Mouse (Mus musculus) forebrain, postnatal 0 days (tissue): ENCODE measurements around the gene Ccna1. TPM values are rescaled to one million over a fixed set of nuclear protein-coding genes. Genes with fewer than 3 reads are reported as not detected.

Experiments
- ATAC-seq: fragments of 200-750 bp; cut with Nextera tagmentation; 2 replicates; pipeline ENCODE4 v1.8.0; 2017; ENCODE audit warnings: mild to moderate bottlenecking, moderate library complexity
- DNase-seq: peaks from one replicate; pipeline ENCODE4 v3.0.0-alpha.2; 2015
- H3K27ac ChIP-seq: fragments of 300-500 bp; sonication (generic); 2 replicates; pipeline ENCODE4 v1.5.1; 2014; ENCODE audit warnings: low read depth, mild to moderate bottlenecking, antibody characterized with exemption, low read length, moderate library complexity, mixed read lengths
- H3K27me3 ChIP-seq: fragments of 300-500 bp; sonication (generic); 2 replicates; pipeline ENCODE4 v1.6.1; 2014; ENCODE audit warnings: mild to moderate bottlenecking, low read length, mixed read lengths; ENCODE audit not compliant: insufficient read depth
- H3K36me3 ChIP-seq: fragments of 300-500 bp; sonication (generic); 2 replicates; pipeline ENCODE4 v1.6.1; 2014; ENCODE audit warnings: mild to moderate bottlenecking, moderate library complexity; ENCODE audit not compliant: insufficient read depth
- H3K4me1 ChIP-seq: fragments of 300-500 bp; sonication (generic); 2 replicates; pipeline ENCODE4 v1.6.1; 2014; ENCODE audit warnings: antibody characterized with exemption; ENCODE audit not compliant: insufficient read depth
- H3K4me2 ChIP-seq: fragments of 300-500 bp; sonication (generic); 2 replicates; pipeline ENCODE4 v1.6.1; 2014; ENCODE audit warnings: low read depth, mild to moderate bottlenecking, moderate library complexity
- H3K4me3 ChIP-seq: fragments of 300-500 bp; sonication (generic); 2 replicates; pipeline ENCODE4 v1.5.1; 2014; ENCODE audit warnings: low read depth, low read length, mixed read lengths
- H3K9ac ChIP-seq: fragments of 300-500 bp; sonication (generic); 2 replicates; pipeline ENCODE4 v1.6.1; 2014; ENCODE audit warnings: mild to moderate bottlenecking
- H3K9me3 ChIP-seq: fragments of 300-500 bp; sonication (generic); 2 replicates; pipeline ENCODE4 v1.6.1; 2016; ENCODE audit warnings: low read length
- CTCF ChIP-seq: sonication (generic); IDR thresholded peaks from 2 replicates; pipeline ENCODE4 v1.5.1; 2016; ENCODE audit warnings: antibody characterized with exemption, control low read depth, low read depth
- WGBS: fragments of 180-500 bp; shearing (Covaris S2); extraction: QIAGEN DNeasy Blood & Tissue Kit; methylation state at CpG from one replicate; pipeline ENCODE4 v1.1.7; 2014; 5-methylcytosine and 5-hydroxymethylcytosine counted together
- polyA plus RNA-seq: library from polyadenylated mRNA; unstranded; fragments of >200 nt; fragmentation: Nextera tagmentation; extraction: Ambion mirVana; gene quantifications from 2 replicates; pipeline ENCODE4 v1.2.1, GENCODE M21; 2015
- total RNA-seq: library from RNA; depleted of rRNA; stranded (reverse); fragments of >200 nt; gene quantifications from 2 replicates; pipeline ENCODE4 v1.2.3, GENCODE M21; 2014; rRNA removed

Ccna1 gene
- total RNA-seq (2.2 and 3.1 TPM in 2 replicates), polyA plus RNA-seq (4.3 and 5.6 TPM in 2 replicates)

DNA sequence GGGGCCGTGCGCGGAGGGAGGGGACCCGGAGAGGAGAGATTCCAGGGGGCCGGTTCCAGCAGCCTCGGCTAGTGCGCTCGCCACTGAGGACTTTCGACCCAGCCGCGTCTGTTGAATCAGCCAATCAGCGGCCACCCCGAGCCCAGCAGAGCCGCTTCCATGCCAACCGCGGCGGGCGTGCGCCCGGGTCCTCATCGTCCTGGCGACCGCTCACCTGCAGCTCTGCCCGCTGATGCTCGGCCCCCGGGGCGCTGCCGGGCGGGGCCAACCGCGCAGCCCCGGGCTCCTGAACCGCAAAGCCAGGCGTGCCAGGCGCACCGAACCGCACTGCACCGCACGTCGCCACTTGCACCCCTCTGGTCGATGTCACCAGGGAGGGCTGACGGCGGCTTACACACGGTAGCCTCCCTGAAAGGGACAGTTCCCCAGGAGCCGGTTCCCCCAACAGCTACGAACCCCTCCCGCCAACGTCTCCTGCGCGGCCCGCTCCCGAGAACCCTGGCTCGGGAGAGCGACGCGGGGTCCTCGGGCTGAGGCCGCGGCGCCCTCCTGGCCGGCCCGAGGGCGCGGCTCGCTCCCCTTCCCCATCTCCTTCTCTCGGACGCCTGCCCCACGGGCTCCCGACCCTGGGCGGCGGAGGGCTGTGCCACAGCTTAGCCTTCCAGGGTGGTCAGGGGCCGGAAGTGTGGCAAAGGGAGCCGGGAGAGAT, at the start of gene Ccna1:
Gene Ccna1 (minus strand): TSS at position 464 of the 709 bp plus-strand sequence.
- H3K4me2 ChIP-seq = peak within 1 kb of the TSS; percentile 99
- ATAC-seq (peak; percentile 95), DNase-seq (peak; percentile 79)
- H3K27me3 ChIP-seq = no peaks in the 10 kb centered on the region
- no peaks in the 10 kb centered on the region for H3K36me3 ChIP-seq
- peaks cover 8% of the 10 kb centered on the region; the same call in 1 of the 2 replicates for H3K4me1 ChIP-seq
- TF ChIP-seq CTCF = no peak
- H3K9ac ChIP-seq = peak within 1 kb of the TSS; percentile 65
- under 1% methylated on average over 71 of the region's 73 CpGs for WGBS
- H3K9me3 ChIP-seq = no peaks in the 10 kb centered on the region
- H3K27ac ChIP-seq = no peak within 1 kb of the TSS
- H3K4me3 ChIP-seq = peak within 1 kb of the TSS; percentile 63

GRCm38 (mm10) chr3:55101092-55101491, 45.8 kb upstream of the Ccna1 start:
- Histone ChIP-seq H3K4me3 (no peak overlapping the region), H3K27me3 (no peaks in the 10 kb centered on the region), H3K9me3 (no peaks in the 10 kb centered on the region), H3K9ac (no peak overlapping the region), H3K27ac (no peak overlapping the region), H3K4me2 (no peak overlapping the region), H3K4me1 (no peaks in the 10 kb centered on the region), H3K36me3 (no peaks in the 10 kb centered on the region)
- ATAC-seq (no peak), DNase-seq (no peak)
- 0 out of 2 replicates have a peak, but pooled peaks have one; percentile 2 for TF ChIP-seq CTCF

GRCm38 (mm10) chr3:55098990-55099389, 43.7 kb upstream of the Ccna1 start:
- Histone ChIP-seq H3K27ac (no peak overlapping the region), H3K36me3 (no peaks in the 10 kb centered on the region), H3K4me3 (no peak overlapping the region), H3K4me2 (no peak overlapping the region), H3K9ac (no peak overlapping the region), H3K27me3 (no peaks in the 10 kb centered on the region), H3K9me3 (no peaks in the 10 kb centered on the region), H3K4me1 (no peaks in the 10 kb centered on the region)
- 86% methylated on average over 11 of the region's 11 CpGs for WGBS
- TF ChIP-seq CTCF = no peak
- DNase-seq (no peak), ATAC-seq (no peak)

DNA sequence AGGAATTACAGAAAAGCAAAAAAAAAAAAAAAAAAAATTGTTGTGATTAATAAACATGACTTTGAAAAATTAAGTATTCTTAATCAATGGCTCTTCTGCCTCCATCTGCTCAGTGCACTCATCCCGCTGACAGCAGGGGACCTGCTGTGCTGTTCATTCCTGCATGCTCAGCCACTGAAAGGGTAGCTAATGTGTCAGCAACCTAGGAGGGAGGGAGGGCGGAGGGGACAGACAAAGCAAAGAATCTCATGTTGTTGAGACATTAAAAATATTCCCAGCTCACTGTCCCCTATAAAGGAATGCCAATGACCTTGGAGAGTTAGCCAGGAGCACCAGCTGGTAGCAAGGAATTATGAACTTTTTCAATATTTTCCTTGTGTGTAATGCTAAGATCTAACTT, 42.7 kb upstream of the Ccna1 start:
- ATAC-seq (no peak; the same call in 1 of the 2 replicates), DNase-seq (no peak)
- TF ChIP-seq CTCF = no peak

DNA sequence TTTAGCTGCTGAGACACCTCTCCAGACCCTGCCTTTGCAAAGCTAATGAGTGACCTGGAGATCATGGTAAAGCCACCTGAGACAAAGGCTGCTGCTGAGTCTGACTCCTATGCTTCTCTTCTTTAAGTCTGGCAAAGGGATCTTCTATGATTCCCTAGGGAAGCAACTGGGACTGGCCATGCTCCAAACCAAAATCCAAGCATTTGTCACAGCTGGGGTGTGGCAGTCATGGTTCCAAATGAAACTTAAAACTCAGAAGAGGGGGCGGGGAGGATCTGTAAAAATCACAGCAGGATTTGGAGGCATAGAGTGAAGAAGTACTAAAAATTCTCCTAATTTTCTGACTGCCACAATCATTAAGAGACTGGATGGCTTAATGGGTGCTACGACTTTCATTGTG, 41.9 kb upstream of the Ccna1 start:
- TF ChIP-seq CTCF = no peak
- H3K27me3 ChIP-seq = no peaks in the 10 kb centered on the region
- DNase-seq (no peak), ATAC-seq (no peak)
- H3K4me1 ChIP-seq = no peaks in the 10 kb centered on the region
- H3K9me3 ChIP-seq = no peaks in the 10 kb centered on the region
- H3K4me3 ChIP-seq = no peak overlapping the region
- no peak overlapping the region for H3K9ac ChIP-seq
- WGBS = 50% methylated on average over 2 of the region's 2 CpGs
- no peak overlapping the region for H3K27ac ChIP-seq
- H3K4me2 ChIP-seq = no peak overlapping the region
- H3K36me3 ChIP-seq = no peaks in the 10 kb centered on the region

More for the DNA sequence above, 42.7 kb upstream of the Ccna1 start:
- no peak overlapping the region for H3K4me2 ChIP-seq
- H3K9me3 ChIP-seq = no peaks in the 10 kb centered on the region
- no peak overlapping the region for H3K4me3 ChIP-seq
- no peaks in the 10 kb centered on the region for H3K36me3 ChIP-seq
- no peaks in the 10 kb centered on the region for H3K27me3 ChIP-seq
- H3K9ac ChIP-seq = no peak overlapping the region
- H3K27ac ChIP-seq = no peak overlapping the region
- H3K4me1 ChIP-seq = no peaks in the 10 kb centered on the region
- WGBS = 23% methylated on average over 2 of the region's 2 CpGs

GRCm38 (mm10) chr3:55096655-55097005, 41.3 kb upstream of the Ccna1 start:
- no peak overlapping the region for H3K4me2 ChIP-seq
- ATAC-seq (no peak), DNase-seq (no peak)
- 0 out of 2 replicates have a peak overlapping the region, but pooled peaks have one; percentile 0 for H3K27ac ChIP-seq
- H3K9ac ChIP-seq = no peak overlapping the region
- H3K9me3 ChIP-seq = no peaks in the 10 kb centered on the region
- WGBS = 57% methylated on average over 2 of the region's 2 CpGs
- H3K4me1 ChIP-seq = no peaks in the 10 kb centered on the region
- H3K36me3 ChIP-seq = no peaks in the 10 kb centered on the region
- H3K4me3 ChIP-seq = no peak overlapping the region
- no peak for TF ChIP-seq CTCF
- no peaks in the 10 kb centered on the region for H3K27me3 ChIP-seq

DNA sequence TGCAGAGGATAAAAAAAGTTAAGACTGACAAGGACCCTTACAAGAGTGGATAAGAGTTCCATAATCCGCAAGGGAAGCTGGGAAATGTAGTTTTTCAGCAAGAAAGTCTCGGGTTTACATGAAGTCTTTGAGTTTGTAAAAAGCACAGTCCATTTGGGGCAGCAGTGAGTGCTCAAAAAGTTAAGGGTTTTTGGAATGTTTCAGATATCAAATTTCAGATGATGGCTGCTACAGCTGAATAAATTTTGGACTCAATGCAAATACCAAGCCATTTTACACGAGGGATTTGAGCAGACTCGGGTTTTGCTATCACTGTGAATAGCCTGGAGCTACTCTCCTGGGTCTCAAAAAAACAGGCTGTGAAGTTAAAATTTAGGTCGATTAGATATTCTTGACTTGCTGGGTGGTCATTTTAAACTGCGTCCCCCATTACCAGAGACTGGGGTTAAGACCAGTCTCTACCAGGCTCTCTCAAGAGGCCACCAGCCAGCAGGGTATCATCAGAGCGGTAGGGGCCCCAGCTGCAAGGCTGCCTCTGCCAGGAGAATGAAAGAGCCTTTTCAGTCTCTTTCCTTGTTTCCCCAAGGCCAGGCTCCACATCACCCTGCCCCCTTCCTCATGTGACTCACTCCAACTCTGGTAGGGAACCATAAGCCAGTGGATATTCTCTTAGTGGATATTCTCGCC, 40.8 kb upstream of the Ccna1 start:
- DNase-seq (no peak), ATAC-seq (peak; percentile 90)
- no peaks in the 10 kb centered on the region for H3K4me1 ChIP-seq
- no peak overlapping the region for H3K4me2 ChIP-seq
- H3K9ac ChIP-seq = no peak overlapping the region
- no peaks in the 10 kb centered on the region for H3K36me3 ChIP-seq
- WGBS = 19% methylated on average over 8 of the region's 8 CpGs
- peak; percentile 17; the same call in 1 of the 2 replicates for TF ChIP-seq CTCF
- H3K9me3 ChIP-seq = no peaks in the 10 kb centered on the region
- 0 out of 2 replicates have a peak overlapping the region, but pooled peaks have one; percentile 0 for H3K27ac ChIP-seq
- no peak overlapping the region for H3K4me3 ChIP-seq
- H3K27me3 ChIP-seq = no peaks in the 10 kb centered on the region
